Mouse (Mus musculus) limb, embryonic 14.5 days (tissue): ENCODE results near the gene Mpv17l2. TPM values are rescaled to one million over a fixed set of nuclear protein-coding genes. Genes with fewer than 3 reads are reported as not detected.

ENCODE experiments used
- ATAC-seq: fragments of 200-750 bp; cut with Nextera tagmentation; 2 replicates; pipeline ENCODE4 v1.8.0; 2017; ENCODE audit warnings: low read depth, moderate number of reproducible peaks, moderate TSS enrichment; ENCODE audit not compliant: low FRiP score
- DNase-seq: peaks from one replicate; pipeline ENCODE4 v3.0.0-alpha.2; 2015; ENCODE audit warnings: low spot score
- H3K27ac ChIP-seq: fragments of 300-500 bp; sonication (generic); replicated peaks from 2 replicates; pipeline ENCODE4 v1.5.1; 2014; ENCODE audit warnings: low read depth, mild to moderate bottlenecking, low read length, moderate library complexity, mixed read lengths
- H3K27me3 ChIP-seq: fragments of 300-500 bp; sonication (generic); 2 replicates; pipeline ENCODE4 v1.6.1; 2014; ENCODE audit warnings: low read length, mixed read lengths; ENCODE audit not compliant: control insufficient read depth, insufficient read depth
- H3K36me3 ChIP-seq: fragments of 300-500 bp; sonication (generic); 2 replicates; pipeline ENCODE4 v1.6.1; 2014; ENCODE audit warnings: mild to moderate bottlenecking, low read length, moderate library complexity, mixed read lengths; ENCODE audit not compliant: control insufficient read depth, insufficient read depth
- H3K4me1 ChIP-seq: fragments of 300-500 bp; sonication (generic); 2 replicates; pipeline ENCODE4 v1.6.1; 2014; ENCODE audit warnings: antibody characterized with exemption, low read length, mixed read lengths; ENCODE audit not compliant: control insufficient read depth, insufficient read depth
- H3K4me2 ChIP-seq: fragments of 300-500 bp; sonication (generic); replicated peaks from 2 replicates; pipeline ENCODE4 v1.6.1; 2014; ENCODE audit warnings: low read depth, mild to moderate bottlenecking, low read length, moderate library complexity; ENCODE audit not compliant: severe bottlenecking
- H3K4me3 ChIP-seq: fragments of 300-500 bp; sonication (generic); replicated peaks from 2 replicates; pipeline ENCODE4 v1.5.1; 2014; ENCODE audit warnings: low read length
- H3K9ac ChIP-seq: fragments of 300-500 bp; sonication (generic); 2 replicates; pipeline ENCODE4 v1.6.1; 2014; ENCODE audit warnings: mild to moderate bottlenecking, low read depth, low read length, moderate library complexity; ENCODE audit not compliant: severe bottlenecking
- H3K9me3 ChIP-seq: fragments of 300-500 bp; sonication (generic); 2 replicates; pipeline ENCODE4 v1.6.1; 2016; ENCODE audit warnings: low read length; ENCODE audit not compliant: control insufficient read depth
- POLR2A ChIP-seq: fragments of 200-500 bp; IDR thresholded peaks from 2 replicates; pipeline ENCODE4 v1.8.0; 2012; ENCODE audit warnings: inconsistent platforms, mild to moderate bottlenecking, moderate library complexity, borderline replicate concordance; ENCODE audit not compliant: insufficient read depth, insufficient read length; ENCODE audit errors: extremely low read depth
- WGBS: fragments of 180-500 bp; shearing (Covaris S2); extraction: QIAGEN DNeasy Blood & Tissue Kit; methylation state at CpG from one replicate; pipeline ENCODE4 v1.1.7; 2014; 5-methylcytosine and 5-hydroxymethylcytosine counted together
- polyA plus RNA-seq, 2 experiments: library from polyadenylated mRNA; depleted of rRNA in 1 of 2; stranded (reverse) in 1 of 2; unstranded in 1 of 2; fragments of >200 nt; fragmentation: Nextera tagmentation in 1 of 2; extraction: Ambion mirVana in 1 of 2; gene quantifications; 2 replicates each; pipeline versions ENCODE4 v1.2.1 to v1.2.3; 2012 to 2014

Gene Mpv17l2
- polyA plus RNA-seq, 2 experiments = 27.7 to 40.3 TPM

- peaks cover 39% of the 10 kb centered on the region for H3K27me3 ChIP-seq
- H3K4me1 ChIP-seq = peaks cover 12% of the 10 kb centered on the region
- H3K4me3 ChIP-seq = no peak overlapping the region
- WGBS = 50% methylated on average over 10 of the region's 10 CpGs
- H3K9me3 ChIP-seq = no peaks in the 10 kb centered on the region
- no peak overlapping the region for H3K9ac ChIP-seq
- DNase-seq = no peak
- no peak overlapping the region for H3K27ac ChIP-seq
- no peaks in the 10 kb centered on the region for H3K36me3 ChIP-seq
- ATAC-seq = no peak
- TF ChIP-seq POLR2A = no peak
- no peak overlapping the region for H3K4me2 ChIP-seq
Observed at GRCm38 (mm10) chr8:70800648-70801047, 39.9 kb upstream of the Mpv17l2 start.

- Histone ChIP-seq H3K27ac (no peak overlapping the region), H3K4me3 (peak overlapping the region; percentile 54; the same call in 1 of the 2 replicates), H3K9ac (0 out of 2 replicates have a peak overlapping the region, but pooled peaks have one; percentile 45), H3K36me3 (no peaks in the 10 kb centered on the region), H3K4me2 (peak overlapping the region; percentile 93), H3K27me3 (peaks cover 24% of the 10 kb centered on the region), H3K4me1 (peaks cover 3% of the 10 kb centered on the region; the same call in 1 of the 2 replicates), H3K9me3 (no peaks in the 10 kb centered on the region)
- WGBS = 16% methylated on average over 15 of the region's 15 CpGs
- no peak for DNase-seq
- TF ChIP-seq POLR2A = no peak
- no peak for ATAC-seq
Observed at GRCm38 (mm10) chr8:70798281-70798680, 37.5 kb upstream of the Mpv17l2 start.

- H3K4me3 ChIP-seq = peak overlapping the region; percentile 54
- H3K9ac ChIP-seq = peak overlapping the region; percentile 45
- peak; percentile 96 for DNase-seq
- H3K4me1 ChIP-seq = peaks cover 10% of the 10 kb centered on the region
- ATAC-seq = peak; percentile 89
- WGBS = 1% methylated on average over 54 of the region's 57 CpGs
- H3K36me3 ChIP-seq = no peaks in the 10 kb centered on the region
- H3K27ac ChIP-seq = no peak overlapping the region
- peaks cover 21% of the 10 kb centered on the region for H3K27me3 ChIP-seq
- H3K4me2 ChIP-seq = peak overlapping the region; percentile 93
- no peaks in the 10 kb centered on the region for H3K9me3 ChIP-seq
- no peak for TF ChIP-seq POLR2A
Observed at GRCm38 (mm10) chr8:70797081-70798070, 36.6 kb upstream of the Mpv17l2 start.

- H3K4me1 ChIP-seq = peaks cover 13% of the 10 kb centered on the region
- peak overlapping the region; percentile 61 for H3K9ac ChIP-seq
- H3K36me3 ChIP-seq = no peaks in the 10 kb centered on the region
- no peak for TF ChIP-seq POLR2A
- no peaks in the 10 kb centered on the region for H3K9me3 ChIP-seq
- ATAC-seq (no peak), DNase-seq (no peak)
- H3K4me2 ChIP-seq = peak overlapping the region; percentile 93
- 3% methylated on average over 49 of the region's 54 CpGs for WGBS
- H3K4me3 ChIP-seq = peak overlapping the region; percentile 54
- H3K27me3 ChIP-seq = peaks cover 21% of the 10 kb centered on the region
- H3K27ac ChIP-seq = no peak overlapping the region
Observed at GRCm38 (mm10) chr8:70796403-70797080, 35.8 kb upstream of the Mpv17l2 start.

- peaks cover 25% of the 10 kb centered on the region for H3K4me1 ChIP-seq
- ATAC-seq (no peak), DNase-seq (no peak)
- H3K9ac ChIP-seq = no peak overlapping the region
- H3K9me3 ChIP-seq = no peaks in the 10 kb centered on the region
- no peak overlapping the region for H3K27ac ChIP-seq
- TF ChIP-seq POLR2A = no peak
- no peaks in the 10 kb centered on the region for H3K36me3 ChIP-seq
- H3K27me3 ChIP-seq = peaks cover 21% of the 10 kb centered on the region
- no peak overlapping the region for H3K4me3 ChIP-seq
- no peak overlapping the region for H3K4me2 ChIP-seq
- 85% methylated on average over 2 of the region's 2 CpGs for WGBS
Observed at GRCm38 (mm10) chr8:70795370-70795769, 34.6 kb upstream of the Mpv17l2 start.
